Mouse (Mus musculus) megakaryocyte progenitor cell, adult 5-6 weeks (primary cell): ENCODE results near the gene Prkag2. TPM values are rescaled to one million over a fixed set of nuclear protein-coding genes. Genes with fewer than 3 reads are reported as not detected.

Experiments used
- ATAC-seq: replicated peaks from 2 replicates; pipeline ENCODE4 v1.8.0; 2016; ENCODE audit warnings: mild to moderate bottlenecking, moderate TSS enrichment, inconsistent platforms; ENCODE audit not compliant: poor library complexity
- total RNA-seq, 2 experiments: library from RNA; stranded (forward) in 1 of 2; stranded (reverse) in 1 of 2; fragments of 157-497, 149-512 nt in 1 of 2; fragments of 200-1000 nt in 1 of 2; gene quantifications; 2 replicates each; pipeline versions ENCODE4 v1.2.3 to v1.2.4; 2015 to 2017

The Prkag2 gene
- total RNA-seq, 2 experiments from 2014 or later = 21.2 to 25.4 TPM

GRCm38 (mm10) chr5:24973228-24973627 lies 127.2 kb downstream of the Prkag2 start:
- peak; percentile 44 for ATAC-seq

DNA sequence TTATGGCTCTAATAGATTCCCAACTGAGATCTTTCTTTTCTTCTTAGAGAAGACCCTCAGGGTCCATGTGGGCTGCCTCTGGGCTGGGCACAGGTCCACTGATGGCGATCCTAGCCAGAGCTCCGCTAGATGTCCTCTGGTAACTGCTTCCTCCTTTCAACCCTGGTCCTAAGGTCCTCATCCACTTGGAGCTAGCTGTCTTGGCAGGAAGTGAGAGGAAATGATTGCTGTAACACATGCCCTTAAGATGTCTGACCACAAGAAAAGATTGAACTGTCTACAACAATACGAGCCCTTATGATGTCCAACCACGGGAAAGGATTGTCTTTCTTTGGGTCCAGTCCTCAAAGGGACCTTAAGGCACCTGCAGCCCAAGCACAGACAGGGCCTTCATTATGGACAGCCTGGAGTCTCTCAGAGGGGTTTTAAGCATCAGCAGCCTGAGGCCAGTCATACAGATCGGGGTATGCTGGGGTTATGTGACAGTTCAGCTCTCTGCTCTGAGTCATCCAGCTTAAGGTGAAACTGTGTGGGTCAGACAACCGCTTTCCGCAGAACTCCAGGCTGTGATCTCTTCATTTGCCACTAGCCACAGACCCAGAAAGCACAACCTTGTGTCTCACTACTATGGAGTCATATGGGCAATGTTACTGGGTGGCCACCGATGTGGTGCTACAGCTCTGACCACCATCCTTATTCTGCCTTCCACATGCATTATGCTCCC lies 129.7 kb downstream of the Prkag2 start:
- peak; percentile 56 for ATAC-seq

DNA sequence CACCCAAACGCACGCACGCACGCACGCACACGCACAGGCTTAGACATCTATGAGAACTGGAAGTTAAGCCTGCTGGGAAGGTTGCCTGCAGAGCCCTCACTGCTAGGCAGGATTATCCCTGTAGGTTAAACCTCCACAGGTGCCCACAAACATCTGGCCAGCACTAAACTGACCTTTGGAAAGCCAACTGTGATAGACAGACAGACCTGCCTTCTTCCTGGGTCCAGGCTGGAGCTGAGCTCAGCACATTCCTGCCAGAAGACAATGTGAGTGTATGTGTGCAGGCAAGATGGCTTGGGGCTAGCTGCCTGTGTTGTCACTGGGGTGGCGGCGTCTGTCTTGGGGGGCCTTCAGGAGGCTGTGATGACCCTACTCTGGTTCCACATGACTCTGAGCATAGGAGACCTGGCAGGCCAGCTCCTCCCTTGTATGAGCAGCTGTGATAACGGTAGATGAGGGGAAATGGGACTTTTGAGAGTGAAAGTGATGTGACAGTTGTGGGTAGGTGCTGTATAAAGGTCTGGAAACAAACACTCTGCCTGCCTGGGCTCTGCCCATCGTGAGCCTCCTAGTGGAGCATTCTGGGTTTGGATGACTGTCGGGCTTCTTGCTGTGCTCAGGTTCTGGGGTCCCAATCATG lies 131.1 kb downstream of the Prkag2 start:
- ATAC-seq = 0 out of 2 replicates have a peak, but pooled peaks have one; percentile 10

DNA sequence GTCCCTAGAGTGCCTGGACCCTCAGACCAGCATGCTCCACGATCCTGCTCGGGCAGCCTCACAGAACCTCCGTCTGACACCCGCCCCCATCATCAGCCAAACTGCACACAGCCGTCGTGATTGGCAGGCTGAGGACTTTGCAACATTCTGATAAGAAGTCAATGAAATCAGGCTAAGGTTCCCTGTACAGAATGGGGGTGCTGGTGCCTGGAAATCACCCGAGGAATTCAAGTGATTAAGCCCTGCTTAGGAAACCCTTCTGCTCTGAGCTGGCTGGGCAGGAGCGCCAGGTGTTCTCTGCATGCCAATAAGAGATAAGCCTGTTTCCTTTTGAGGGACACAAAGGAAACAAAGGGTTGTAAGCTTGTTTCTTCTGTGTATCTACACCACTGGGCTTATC lies 131.7 kb downstream of the Prkag2 start:
- peak; percentile 40 for ATAC-seq

DNA sequence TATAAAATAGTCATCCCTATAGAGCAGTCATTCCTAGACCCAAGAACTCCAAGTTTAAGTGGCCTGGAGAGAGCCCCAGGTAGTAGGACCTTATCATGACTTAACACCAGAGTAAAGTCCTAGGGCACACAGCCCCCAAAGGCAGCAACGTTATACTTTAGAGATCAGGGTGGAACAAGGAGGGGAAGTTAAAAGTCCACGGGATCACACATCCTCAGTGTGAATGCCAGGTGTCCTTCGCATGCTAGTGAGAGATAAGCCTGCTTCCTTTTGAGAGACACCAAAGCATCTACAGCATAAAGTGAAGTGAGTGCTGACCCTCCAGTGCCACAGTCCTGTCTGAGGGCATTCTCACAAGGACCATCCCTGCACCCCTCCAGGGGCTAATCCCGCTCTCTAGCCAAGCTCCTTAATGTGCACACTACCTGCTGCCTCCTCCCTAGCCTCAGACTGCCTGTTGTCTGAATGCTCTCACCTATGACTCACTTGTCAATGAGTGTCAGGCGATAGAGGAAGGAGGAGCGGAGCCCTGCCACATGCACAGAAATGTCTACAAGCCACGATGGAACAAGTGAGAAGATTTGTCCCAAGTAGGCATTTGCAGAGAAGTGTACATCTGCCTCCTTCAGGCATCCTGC lies 132.4 kb downstream of the Prkag2 start:
- ATAC-seq = no peak

DNA sequence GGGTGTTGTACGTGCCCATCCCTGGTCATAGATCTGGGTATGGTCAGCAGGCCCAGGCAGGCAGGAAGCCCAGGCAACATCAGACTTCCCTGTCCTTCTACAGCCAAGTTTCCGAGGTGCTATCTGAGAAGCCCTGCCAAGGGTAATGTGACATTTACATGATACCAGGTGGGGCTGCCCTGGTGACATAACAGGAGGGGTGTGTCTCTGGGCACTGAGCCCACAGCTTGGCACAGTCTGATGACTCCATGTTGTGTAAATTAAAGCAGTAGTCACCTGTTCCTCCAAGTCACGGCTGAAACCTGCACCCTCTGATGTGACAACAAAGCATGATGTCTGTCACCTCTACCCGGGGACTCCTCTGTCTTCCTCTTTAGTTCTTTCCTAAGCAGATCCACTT lies 136.7 kb downstream of the Prkag2 start:
- ATAC-seq = peak; percentile 30

GRCm38 (mm10) chr5:24960791-24961190 lies 139.7 kb downstream of the Prkag2 start:
- no peak for ATAC-seq

- no peak for ATAC-seq
These were observed 140.7 kb downstream of the Prkag2 start for GRCm38 (mm10) chr5:24959758-24960157.

DNA sequence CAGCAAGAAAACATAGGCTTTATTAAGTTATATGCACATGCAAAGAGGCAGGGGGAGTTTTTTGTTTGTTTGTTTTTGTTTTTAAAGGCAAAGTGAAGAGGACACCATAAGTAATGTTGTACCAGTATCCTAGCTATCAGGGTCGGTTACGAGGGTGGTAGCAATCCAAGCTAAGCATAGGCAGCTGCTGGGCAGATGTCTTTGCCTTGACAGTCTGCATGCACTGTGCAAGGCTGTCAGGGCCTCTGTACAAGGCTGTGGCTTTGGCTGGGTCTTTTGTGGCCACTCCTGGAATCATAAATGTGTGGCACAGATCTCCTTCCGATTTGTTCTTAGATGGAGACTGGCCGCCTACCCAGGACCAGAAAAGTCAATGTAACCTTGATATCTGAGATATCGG lies 141.8 kb downstream of the Prkag2 start:
- no peak for ATAC-seq

DNA sequence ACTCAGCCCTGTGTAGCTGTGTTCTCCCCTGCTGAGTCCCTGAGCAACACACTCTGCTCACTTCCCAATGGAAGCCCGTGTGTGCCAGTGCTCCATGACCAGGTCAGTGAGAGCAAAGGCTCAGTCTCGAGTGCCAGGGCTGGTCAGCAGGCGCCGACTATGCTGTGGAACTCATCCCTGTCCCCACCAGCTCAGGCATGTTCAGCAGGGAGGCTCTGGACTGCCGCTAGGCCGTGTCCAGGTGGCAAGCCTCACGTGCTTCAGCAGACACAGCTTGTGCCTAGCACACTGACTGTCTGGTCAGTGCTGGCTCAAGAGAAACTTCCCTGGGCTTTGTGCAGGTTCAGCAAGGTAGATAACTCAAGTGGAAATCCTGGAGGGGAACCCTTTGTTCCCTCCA lies 143.6 kb downstream of the Prkag2 start:
- no peak for ATAC-seq

DNA sequence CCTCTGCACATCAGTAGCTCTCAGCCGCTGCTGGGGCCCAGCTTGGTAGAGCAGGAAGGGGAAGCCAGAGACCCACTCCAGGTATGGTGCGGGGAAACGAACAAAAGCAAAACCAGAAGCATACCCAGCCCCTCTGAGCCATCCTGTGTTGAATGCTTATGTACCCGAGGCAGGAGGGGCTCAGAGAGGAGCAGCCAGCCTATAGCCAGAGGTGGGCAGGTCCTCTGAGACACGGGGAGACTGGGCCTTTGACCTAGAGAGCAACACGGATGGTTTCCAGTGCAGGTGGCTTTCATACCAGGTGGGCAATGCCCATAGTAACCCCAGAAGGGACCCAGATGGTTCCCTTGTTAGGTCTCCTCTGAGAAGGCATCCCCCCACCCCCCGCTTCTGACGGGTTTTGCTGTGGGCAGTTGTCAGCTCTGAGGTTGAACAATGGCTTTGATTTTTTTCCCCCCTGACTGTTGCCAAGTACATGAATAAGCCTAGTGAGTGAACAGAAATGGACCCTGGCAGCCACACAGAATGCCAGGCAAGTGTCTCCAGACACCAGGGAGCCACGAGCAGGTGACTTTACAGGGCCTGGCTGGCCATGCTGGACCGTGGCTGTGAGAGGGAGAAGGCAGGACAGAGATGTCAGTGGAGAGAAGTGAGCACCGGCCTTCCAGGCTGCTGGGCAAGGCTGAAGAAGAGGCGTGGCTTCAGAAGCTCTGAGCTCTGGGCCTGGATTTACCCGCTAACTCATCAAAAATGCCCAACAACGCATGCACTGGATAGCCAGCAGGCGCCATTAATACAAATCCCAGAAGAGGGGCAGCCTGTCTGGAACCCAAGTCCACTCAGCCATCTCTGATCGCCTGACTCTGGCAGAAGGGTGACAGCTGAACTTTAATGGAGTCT lies 147.3 kb downstream of the Prkag2 start:
- ATAC-seq = no peak

DNA sequence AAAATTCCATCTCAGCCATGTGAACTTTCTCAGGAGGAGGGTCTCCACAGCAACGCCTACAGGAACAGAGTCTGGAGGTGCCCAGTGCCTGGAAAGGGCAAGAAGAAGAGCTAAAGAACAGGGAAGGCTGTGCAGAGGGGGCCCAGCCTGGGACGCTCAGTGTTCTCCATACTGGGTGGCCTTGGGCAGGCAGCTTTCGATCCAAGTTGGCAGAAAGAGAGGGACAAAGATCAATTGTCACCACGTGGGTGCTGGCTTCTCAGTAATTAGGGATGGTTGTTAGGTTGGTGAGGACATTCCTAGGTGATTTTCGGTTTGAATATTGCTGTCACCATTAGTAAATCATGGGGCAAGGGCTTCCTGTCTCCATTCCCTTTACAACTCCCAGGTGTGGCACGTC lies 148.2 kb downstream of the Prkag2 start:
- no peak for ATAC-seq

DNA sequence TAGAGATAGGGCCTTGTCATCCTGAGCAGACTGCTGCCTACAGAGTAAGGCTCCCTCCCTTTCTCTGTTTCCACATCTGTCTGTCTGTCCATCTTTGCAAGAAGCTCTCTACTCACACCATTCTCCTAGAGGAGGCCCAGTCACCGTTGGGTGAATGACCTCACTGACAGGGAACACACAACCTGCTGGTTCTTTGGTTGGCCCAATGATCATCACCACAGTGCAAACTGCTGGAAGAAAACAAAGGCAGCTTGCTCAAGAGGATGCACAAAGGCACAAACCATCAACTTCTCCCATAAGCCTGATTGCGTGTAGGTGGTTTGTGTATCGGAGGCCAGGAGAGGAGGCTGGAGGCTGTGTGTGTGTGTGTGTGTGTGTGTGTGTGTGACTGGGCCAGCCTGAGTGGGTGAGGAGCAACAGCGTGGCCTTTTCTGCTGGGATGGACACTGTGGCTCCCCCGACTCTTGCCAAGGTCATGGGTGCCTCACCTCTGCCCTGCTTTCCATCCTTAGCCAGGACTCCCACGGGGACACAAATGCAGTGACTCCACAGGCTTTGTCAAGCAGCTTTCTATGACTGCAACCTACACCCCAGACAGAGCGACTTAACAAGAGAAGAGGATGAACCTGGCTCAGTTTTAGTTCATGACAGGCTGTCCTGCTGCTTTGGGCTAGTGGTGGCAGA lies 149.4 kb downstream of the Prkag2 start:
- no peak for ATAC-seq

GRCm38 (mm10) chr5:24950039-24950438 lies 150.4 kb downstream of the Prkag2 start:
- ATAC-seq = no peak

DNA sequence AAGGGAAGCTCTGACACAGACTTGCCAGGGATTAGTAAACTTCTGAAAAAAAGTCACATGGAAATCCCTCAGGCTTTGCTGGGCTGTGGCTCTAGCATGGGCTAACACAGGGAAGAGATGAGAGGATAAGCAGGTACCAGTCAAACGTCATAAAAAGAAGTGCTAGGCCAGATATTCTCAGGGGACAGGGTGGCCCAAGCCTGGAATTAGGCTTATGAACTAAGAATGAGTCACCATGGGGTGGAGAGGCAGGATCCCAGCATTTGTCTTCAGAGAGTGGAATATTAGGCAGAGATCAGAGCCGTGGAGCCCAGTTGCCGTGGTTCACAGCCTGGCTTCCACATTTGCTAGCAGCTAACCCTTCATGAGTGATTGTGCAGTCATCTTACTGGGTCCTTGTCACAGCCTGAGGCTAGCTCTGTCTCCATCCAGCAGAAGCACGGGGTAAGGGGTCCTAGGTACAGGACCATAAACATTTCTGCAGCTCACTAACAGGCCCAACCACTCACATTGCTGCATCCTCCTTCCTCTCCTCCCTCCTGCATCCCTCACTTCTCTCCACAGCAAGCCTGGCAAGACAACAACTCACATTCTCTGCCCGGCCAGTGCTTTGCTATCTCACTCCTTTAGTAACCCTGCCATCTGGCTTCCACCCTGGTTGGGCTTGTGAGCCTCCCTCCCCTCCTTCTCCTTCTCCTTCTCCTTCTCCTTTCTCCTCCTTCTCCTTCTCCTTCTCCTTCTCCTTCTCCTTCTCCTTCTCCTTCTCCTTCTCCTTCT lies 162.2 kb downstream of the Prkag2 start:
- ATAC-seq = no peak

GRCm38 (mm10) chr5:24936451-24936850 lies 164.0 kb downstream of the Prkag2 start:
- peak; percentile 39; the same call in 1 of the 2 replicates for ATAC-seq

- ATAC-seq = no peak
These were observed 165.0 kb downstream of the Prkag2 start for GRCm38 (mm10) chr5:24935446-24935845.

GRCm38 (mm10) chr5:24933760-24934159 lies 166.7 kb downstream of the Prkag2 start:
- ATAC-seq = no peak

- no peak for ATAC-seq
These were observed 168.8 kb downstream of the Prkag2 start for GRCm38 (mm10) chr5:24931578-24932185.
